Mouse (Mus musculus) heart, postnatal 10 days (tissue): ENCODE measurements around the gene Xpot. TPM values are rescaled to one million over a fixed set of nuclear protein-coding genes. Genes with fewer than 3 reads are reported as not detected.
A peak's percentile ranks its signal among the peaks of the same experiment; 100 is the strongest.

Experiments
- DNase-seq, 2 experiments: peaks; one replicate each; pipeline ENCODE4 v3.0.0; 2021
- intact Hi-C: fragments of 180-260 bp; cut with DNase I; formaldehyde crosslinking; loops from one replicate; pipeline ENCODE4 v1.15.1; 2025
- total RNA-seq, 2 experiments: library from RNA; stranded (reverse); gene quantifications; 2 replicates each; pipeline ENCODE4 v1.2.3; 2021

Xpot gene
- total RNA-seq, 2 experiments from 2014 or later = 31.7 to 33.8 TPM

DNA sequence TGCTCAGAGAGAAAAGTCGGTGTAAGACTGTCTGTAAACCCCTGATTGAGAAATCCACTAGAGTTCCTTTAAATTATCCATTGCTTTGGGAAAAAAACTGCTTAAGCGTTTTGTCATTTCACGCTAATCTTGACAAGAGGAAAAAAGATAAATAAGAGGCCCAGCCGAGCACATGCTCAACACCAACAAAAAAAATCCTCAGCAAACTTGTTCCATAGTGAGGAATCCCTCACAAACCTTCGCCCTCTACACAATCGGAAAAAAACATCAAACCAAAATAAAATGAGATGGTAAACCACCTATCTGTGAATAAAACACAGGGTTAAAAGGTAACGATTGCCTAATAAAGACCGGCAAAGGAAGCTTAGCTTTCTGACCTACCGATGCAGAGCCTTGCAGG is 1.1 kb downstream of the Xpot start:
- intact Hi-C loops = loop anchor here (2.0 to 5.0 kb wide), 2 partner anchors 38 to 112 kb away; partner anchors contain the start of genes BC048403 and Tbk1

DNA sequence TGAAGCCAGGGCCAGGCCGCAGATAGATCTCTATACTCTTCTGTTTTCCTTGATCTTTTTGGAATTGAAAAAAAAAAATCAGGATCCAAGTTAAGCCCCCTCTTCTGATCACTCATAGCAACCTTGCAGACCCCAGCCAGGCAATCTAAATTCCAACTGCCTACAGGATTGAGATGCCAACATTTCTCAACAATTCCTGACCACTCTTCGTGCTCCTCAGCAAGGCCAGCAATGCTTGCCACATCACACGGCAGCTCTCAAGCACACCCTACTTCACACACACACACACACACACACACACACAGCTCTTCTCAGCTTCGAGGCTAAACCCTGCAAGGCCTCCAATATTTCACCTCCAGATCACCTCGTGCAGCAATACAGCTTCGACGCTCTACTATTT is 2.5 kb downstream of the Xpot start:
- DNase-seq = no peak
- intact Hi-C loops = loop anchor here (2.0 kb wide), 1 partner anchor 37 kb away; the partner anchor contains the start of gene Tbk1

More for the DNA sequence above, 1.1 kb downstream of the Xpot start:
- DNase-seq = no peak

DNA sequence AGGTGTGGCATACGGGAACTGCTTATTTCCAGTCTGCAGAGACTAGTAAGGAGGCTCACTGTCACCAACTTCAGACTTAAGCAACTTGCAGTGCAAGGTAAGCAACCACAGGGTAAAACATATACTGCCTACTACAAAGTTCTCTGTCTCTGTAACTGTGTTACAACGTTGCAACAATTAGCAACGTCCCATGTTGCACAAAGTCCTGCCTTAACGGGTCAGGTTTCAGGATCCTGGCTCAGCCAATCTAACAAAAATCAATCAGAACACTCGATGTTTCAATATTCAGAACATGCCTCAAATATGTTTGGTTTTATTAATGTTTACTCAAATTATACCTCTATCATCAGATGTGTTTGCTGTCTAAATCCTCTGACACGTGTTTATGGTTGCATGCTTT is 3.7 kb downstream of the Xpot start:
- DNase-seq = no peak
- intact Hi-C loops = no loop called here

DNA sequence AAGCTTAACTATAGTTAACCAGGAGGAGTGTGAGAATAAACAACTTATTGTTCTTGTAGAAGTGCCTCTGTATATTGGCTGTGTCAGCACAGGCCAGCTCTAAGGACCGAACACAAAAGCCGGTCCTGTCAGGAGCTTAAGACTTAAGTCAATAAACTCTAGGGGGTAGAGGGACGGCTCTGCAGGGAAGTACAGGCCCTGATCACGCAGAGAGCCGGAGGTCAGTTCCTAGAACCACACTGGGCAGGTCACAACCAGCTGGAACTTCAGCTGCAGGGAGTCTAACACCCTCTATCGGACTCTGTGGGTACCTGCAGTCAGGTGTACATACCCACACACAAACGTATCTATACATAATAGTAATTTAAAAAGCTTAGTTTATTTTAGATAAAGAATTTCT is 10.2 kb downstream of the Xpot start:
- no peak for DNase-seq
- intact Hi-C loops = no loop called here

DNA sequence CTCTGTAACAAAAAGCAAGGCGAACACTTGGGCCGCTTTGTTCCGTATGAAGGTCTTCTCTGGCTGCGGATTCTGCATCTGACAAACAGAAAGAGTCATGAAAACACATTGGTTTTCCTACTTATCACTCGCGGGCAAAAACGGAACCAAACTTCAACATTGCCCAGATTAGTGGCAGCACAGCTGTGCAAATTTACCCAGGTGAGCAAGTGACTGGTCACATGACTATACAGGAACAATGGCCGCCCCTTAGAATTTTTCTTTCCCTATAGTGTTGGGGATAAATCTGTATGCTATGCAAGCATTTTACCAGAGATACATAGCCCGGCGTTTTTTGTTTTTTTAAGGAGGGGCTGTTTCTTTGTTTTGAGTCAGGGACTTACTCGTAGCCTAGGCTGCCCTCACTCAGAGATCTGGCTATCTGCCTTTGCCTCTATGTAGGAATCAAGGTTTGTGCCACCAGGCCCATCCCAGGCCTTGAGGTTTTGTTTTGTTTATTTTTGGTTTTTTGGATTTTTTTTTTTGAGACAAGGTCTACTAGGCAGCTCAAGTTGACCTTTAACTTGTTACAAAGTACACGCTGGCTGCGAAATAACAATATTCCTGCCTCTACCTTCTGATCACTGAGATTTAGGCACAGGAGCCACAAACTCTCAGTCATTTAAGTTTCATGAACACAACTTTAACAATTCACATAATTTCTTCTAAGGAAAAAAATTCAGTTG is 10.8 kb downstream of the Xpot start:
- intact Hi-C loops = no loop called here
- DNase-seq = no peak

DNA sequence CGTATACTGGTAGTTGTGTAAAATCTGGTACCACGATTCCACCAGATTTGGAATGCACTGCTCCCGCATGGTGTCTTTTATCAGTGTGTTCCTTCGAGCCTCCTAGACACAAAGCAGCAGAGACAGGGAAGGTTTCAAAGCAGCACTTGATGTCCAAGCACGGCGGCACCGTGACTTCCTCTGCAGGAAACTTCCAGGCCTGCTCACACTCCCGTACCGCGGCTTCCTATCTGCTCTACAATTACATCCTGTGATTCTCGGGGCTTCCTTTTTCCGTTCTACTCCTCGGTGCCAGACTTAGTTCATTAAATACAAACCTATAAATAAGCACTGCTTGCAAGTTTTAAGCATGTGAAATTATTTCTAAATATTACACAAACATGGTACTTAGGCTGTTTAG is 12.6 kb downstream of the Xpot start:
- intact Hi-C loops = no loop called here
- DNase-seq = peak; percentile 54

DNA sequence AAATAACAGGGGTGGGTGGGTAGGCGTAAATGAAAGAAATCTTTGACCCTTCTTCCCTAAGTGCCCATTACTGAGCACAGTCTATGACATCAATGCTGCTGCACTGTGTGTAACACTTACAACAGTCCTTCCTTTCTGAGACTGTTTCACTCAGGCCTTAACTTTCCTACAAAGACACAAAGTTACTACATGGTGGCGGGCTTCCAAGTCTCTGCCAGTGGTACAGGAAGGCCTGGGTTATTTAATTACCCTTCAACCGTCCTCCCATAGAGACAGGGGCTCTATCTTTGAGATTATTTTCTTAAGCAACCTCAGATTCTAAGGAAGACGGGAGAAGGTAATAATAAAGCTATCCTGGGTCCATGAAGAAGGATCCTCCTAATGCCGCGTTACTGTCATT is 13.7 kb downstream of the Xpot start:
- no peak for DNase-seq
- intact Hi-C loops = no loop called here

DNA sequence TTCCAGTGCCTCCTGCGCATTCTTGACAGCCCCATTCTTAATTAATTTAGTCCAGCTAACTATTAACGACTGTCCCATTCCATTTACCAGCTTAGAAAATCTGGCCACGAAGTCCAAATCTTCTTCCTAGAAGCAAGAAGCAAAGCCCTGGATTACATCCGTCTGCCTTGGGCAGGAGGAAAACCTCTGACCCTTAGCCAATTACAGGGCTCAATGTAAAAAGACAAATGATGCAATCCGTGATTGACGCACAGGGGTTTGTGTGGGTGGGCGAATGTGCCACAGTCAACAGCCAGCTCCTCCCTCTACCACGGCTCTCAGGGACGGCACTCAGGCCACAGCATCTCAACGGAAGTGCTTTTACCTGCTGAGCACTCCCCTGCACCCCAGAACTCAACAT is 14.5 kb downstream of the Xpot start:
- DNase-seq = no peak
- intact Hi-C loops = no loop called here

DNA sequence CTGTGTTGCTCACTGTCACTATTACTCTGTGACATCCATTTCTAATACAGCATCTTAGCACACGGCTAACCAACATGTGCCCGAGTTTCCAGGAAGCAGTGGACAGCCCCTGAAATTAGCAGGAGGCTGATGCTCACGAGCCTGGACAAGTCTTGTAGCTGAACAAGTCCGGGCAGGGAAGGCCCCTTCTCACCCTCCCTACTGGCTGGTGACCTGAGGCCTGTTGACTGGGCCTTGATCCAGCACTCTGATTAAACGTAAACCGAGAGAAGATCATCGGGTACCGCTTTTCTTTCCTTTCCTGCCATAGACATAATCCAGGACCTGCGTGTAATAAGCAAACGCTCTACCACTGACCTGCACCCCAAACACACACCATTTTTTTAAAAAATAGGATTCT is 18.0 kb downstream of the Xpot start:
- intact Hi-C loops = no loop called here
- no peak for DNase-seq

DNA sequence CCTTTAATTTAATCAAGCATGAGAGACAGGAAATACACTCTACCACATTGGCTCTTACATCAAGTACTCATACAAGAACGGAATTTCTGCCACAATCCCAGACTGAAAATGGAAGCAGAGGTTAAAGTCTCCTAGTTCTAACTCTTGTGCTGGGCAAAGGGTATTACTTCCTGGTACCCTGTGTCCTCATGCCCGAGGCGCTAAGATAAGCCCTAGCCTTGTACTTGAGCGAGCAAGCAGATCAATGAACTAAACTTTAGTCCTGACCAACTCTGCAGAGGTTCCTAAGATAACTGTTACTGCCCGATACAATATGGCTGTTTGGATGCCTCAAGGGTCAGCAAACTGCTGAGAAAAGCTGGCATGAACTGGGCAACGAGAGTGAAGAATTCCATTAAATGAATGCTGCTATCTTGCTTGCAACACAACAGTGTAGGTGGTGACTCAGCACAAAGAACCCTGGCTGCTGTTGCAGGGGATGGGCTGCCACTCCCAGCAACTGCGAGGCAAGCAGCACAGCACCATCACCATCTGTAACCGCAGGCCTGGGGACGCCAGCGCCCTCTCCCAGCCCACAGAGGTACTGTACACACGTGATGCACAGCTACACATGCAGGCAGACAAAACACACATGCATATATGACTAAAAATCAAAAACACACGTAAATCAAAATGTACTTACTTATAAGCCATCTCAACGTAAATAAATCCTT is 21.3 kb downstream of the Xpot start:
- intact Hi-C loops = no loop called here
- DNase-seq = no peak

DNA sequence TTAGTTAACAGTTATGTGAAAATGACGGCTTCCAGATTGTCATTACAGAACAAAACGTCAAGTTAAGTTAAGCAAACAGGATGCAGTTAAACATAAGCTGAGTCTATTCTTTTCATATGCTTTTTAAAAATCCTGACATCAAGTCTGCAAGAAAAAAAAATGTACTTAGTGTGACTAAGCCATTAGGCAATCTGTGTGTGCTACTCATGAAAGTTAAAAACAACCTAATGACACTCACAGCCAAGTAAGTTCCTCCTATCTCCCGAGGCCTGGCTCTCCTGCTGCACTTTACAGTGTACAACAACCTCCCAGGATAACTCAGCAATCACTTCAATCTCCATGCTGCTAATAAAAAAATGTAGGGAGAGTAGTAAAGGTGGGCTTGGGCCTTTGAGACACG is 22.6 kb downstream of the Xpot start:
- DNase-seq = no peak
- intact Hi-C loops = no loop called here

DNA sequence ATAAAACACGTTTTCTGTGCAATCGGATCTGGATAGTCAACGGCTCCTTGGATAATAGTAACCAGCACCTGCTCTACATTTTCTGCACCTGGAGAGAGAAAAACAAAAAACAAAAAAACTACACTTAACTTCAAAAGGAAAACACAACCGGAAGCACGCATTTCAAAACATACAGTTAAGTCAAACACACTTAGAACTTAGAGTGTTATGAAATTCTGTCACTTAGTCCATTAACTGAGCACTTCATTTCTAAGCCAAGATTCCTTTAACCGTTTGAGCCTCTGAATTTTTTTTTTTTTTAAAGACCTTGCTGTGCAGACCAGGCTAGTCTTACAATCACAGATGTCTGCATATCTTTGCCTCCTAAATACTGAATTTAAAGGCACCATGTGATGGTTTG is 24.9 kb downstream of the Xpot start:
- intact Hi-C loops = no loop called here
- no peak for DNase-seq

DNA sequence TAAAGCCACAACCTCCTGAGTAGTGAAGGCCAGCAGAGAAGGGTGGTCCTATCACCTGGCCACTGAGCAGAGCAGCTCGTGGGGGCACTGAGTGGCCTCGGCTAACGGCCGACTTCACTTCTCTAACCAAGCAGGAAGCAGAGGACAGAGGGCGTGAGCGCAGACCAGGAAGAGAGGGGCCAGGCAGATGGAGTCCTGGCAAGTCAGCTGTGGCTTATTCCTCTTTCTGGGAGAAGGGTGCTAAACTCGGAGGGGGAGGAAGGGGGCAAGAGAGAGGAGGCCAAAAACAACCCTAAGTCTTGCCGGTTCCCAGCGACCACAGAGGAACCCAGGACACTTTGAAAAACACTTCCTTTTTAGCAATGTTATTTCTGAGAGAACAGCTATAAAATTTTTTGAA is 29.6 kb downstream of the Xpot start:
- peak in 1 of 2 experiments; percentile 20 for DNase-seq
- intact Hi-C loops = no loop called here

DNA sequence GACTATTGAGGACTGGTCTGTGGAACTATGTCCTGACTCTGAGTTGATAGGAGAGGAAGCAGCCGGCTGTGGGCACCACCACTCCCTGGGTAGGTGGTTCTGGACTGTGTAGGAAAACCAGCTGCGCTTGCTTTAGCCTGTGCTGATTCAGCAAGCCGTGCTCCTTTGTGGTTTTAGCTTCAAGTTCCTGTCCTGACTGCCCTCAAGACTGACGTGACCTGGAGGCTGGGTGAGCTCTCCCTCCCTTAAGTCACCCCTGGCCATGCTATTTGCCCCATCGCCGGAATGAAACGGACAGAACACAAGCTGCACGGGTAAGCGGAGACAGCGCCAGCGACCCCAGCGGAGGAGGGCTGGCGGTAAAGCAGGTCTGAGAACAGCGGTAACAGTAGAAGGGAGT is 35.0 kb downstream of the Xpot start:
- intact Hi-C loops = no loop called here

DNA sequence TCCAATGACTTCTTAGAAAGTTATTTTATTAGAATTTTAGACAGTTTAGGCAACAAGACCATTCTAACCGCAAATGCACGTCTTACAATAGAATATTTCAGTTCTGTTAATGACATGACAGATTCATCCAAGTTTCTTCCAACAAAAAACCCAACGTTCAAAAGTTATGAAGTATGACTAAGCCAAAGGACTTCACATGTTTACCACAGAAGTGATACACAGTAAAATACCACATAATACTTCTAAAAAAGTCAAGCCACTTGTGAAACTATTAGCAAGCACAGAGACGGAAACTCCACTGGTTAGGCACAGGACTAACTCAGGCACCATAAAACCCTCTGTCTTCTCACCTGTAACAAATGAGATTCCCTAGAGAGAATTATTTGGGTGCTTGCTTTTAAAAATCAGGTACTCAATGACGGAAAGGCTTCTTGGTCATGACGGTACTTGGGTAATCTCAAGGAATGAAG is 38.7 kb downstream of the Xpot start:
- intact Hi-C loops = loop anchor here (2.0 kb wide), 1 partner anchor 37 kb away; no protein-coding TSS in a partner anchor
- DNase-seq = no peak

More for the DNA sequence above, 35.0 kb downstream of the Xpot start:
- DNase-seq = peak in 1 of 2 experiments; percentile 29

DNA sequence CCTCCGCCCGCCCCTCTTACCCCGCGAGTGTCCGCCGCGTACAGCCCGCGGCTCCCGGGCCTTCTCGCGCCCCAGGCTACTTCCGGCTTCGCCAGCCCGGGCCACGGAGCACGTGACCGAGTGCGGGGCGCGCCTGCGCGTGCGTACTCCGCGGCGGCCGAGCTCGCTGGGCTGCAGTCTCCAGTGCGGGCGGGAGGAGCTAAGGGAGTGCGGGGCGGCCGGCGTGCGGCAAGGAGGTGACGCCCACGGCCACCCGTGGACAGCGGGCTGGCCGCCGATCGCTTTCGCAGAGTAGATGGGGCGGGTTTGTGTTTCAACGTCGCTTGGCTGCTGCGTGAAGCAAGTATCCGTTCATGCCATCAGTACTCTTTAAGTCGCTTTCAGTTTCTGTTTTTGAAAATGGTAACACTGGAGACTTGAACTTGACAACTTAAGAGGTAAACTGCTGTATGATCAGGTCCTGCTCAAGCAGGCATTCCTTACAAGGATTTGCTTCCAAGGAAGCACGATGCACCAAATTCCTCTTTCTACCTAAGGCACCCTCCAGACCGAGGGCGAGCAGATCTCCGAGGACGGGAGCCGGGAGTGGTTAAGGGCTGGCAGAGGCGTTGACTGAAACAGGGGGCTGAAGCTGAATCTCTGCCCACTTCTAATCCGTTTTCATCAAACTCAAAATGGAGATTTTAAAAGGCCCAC is 39.3 kb downstream of the Xpot start, which contains the start of gene Tbk1:
Gene Tbk1, minus strand, starts transcription at position 113 of the 696 bp plus-strand sequence.
- intact Hi-C loops = loop anchor here (2.0 kb wide), 1 partner anchor 38 kb away; no protein-coding TSS in a partner anchor

DNA sequence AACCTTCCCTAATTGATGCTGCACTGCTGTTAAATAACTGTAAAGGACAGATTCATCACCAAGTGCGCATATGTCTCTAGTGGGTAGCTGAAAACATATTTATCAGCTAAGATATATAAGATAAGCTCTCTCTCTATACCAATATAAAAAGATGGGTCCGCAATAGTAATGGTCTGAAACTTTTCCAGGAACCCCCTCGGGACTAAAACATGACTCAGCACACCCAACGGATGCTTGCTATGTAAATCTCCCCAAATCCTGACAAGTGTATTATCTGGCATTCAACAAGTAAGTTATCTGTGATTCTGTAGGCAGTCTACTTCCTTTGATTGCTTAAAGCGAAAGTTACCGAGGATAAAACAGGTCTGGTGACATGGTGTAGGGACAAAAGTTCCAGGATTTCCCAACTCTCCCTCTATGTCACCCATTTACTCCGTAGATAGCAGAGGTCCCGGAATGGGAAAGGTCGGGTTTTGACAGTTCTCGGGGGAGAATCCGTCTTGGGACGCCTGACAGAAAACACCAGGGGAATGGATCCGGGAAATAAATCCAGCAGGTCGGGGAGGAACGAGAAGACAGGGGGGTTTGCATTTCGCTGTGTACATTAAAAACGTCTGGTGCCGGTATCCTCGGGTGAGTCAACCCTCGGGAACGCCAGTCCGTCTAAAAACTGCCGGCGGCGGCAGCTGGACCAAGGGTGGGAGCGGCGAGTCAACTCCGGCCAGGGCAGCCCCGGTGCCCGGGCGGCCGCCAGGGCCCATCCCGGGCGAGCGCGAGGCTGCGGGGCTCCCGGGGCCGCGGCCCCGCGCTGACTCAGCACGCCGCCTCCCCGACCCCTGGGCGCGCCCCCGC is 40.1 kb downstream of the Xpot start:
- intact Hi-C loops = loop anchor here (2.0 kb wide), 1 partner anchor 39 kb away; no protein-coding TSS in a partner anchor
- peak in 1 of 2 experiments; percentile 55 for DNase-seq

More for the DNA sequence above, 39.3 kb downstream of the Xpot start, which contains the start of gene Tbk1:
- peak; percentile 95 for DNase-seq

DNA sequence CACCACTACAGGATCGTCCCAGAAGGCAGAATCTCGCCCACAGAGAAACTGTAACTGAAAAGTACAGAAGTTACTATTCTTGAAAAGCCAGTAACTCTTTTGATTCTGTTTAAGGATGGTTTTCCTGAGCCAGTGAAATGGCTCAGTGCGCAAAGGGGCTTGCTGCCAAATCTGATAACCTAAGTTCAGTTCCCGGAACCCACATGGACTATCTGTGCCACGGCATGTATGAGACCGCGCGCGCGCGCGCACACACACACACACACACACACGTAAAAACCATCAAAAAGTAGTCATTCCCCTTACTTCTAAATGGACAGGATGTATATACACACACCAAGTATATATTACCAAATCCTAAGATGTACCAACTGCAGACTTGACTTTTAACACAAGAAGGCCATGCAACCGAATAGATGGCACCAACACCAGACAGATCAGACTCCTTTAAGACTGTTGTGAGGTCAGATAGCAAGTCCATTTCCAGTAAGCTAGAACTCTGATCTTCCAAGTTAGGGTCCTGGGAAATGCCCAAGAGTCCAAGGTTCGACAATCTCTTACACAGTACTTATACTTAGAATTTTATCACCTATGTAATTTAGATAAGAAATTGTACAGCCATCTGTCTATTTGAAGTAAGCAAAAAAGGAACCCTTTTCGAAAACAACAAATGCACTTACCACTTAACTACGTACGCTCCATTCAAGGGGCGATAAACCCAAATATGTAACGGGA is 40.9 kb downstream of the Xpot start:
- intact Hi-C loops = no loop called here
- DNase-seq = no peak

DNA sequence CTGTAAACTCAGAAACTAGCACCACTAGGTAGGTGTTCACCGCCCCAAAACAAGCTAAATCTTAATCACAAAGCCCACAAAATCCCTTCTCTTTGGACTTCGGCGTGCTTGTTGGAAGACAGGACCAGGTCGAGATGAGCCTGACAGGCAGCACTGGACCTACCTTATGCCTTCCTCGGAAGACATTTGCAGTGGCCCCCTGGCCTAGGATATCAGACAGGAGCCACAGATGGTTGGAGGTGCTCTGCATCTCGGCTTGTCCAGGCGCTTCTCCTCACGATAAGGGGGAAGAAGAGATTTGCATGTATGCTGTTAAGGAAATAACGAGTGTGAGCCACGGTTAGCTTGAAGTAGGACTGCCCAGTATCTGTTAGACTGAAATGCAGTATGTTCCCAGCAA is 42.1 kb downstream of the Xpot start:
- intact Hi-C loops = no loop called here
- no peak for DNase-seq
